Mouse (Mus musculus) frontal cortex, postnatal 10 days (tissue): ENCODE measurements around the gene Tox2.

ENCODE experiments used
- DNase-seq, 2 experiments: peaks; one replicate each; pipeline ENCODE4 v3.0.0; 2022; ENCODE audit warnings: low spot score in 2 of 2, mixed read lengths in 1 of 2

Gene Tox2

GRCm38 (mm10) chr2:163254228-163254627, 51.3 kb downstream of the Tox2 start:
- no peak for DNase-seq

- no peak for DNase-seq
These were observed 53.8 kb downstream of the Tox2 start for GRCm38 (mm10) chr2:163256765-163257164.

- DNase-seq = no peak
These were observed 58.6 kb downstream of the Tox2 start for GRCm38 (mm10) chr2:163261362-163262054.

GRCm38 (mm10) chr2:163262055-163262420, 59.1 kb downstream of the Tox2 start:
- DNase-seq = no peak

GRCm38 (mm10) chr2:163267097-163267496, 64.2 kb downstream of the Tox2 start:
- no peak for DNase-seq

GRCm38 (mm10) chr2:163271581-163272492, 68.9 kb downstream of the Tox2 start:
- no peak for DNase-seq

- DNase-seq = no peak
These were observed 70.9 kb downstream of the Tox2 start for GRCm38 (mm10) chr2:163273815-163274214.

- no peak for DNase-seq
These were observed 73.1 kb downstream of the Tox2 start for GRCm38 (mm10) chr2:163275986-163276385.

GRCm38 (mm10) chr2:163277979-163278378, 75.1 kb downstream of the Tox2 start:
- no peak for DNase-seq

- no peak for DNase-seq
These were observed 77.9 kb downstream of the Tox2 start for GRCm38 (mm10) chr2:163280636-163281322.

GRCm38 (mm10) chr2:163284856-163285255, 81.9 kb downstream of the Tox2 start:
- no peak for DNase-seq

GRCm38 (mm10) chr2:163285335-163285734, 82.4 kb downstream of the Tox2 start:
- no peak for DNase-seq

GRCm38 (mm10) chr2:163285762-163286161, 82.8 kb downstream of the Tox2 start:
- no peak for DNase-seq

GRCm38 (mm10) chr2:163288881-163289379, 86.0 kb downstream of the Tox2 start:
- DNase-seq = peak in 1 of 2 experiments; percentile 22

- DNase-seq = no peak
These were observed 94.2 kb downstream of the Tox2 start for GRCm38 (mm10) chr2:163296999-163297630.

- no peak for DNase-seq
These were observed 97.4 kb downstream of the Tox2 start for GRCm38 (mm10) chr2:163300069-163301060.

- no peak for DNase-seq
These were observed 98.7 kb downstream of the Tox2 start for GRCm38 (mm10) chr2:163301641-163302040.

GRCm38 (mm10) chr2:163303037-163303436, 100.1 kb downstream of the Tox2 start:
- no peak for DNase-seq

GRCm38 (mm10) chr2:163309376-163309775, 106.5 kb downstream of the Tox2 start:
- DNase-seq = peak; percentile 19 to 33

- no peak for DNase-seq
These were observed 107.3 kb downstream of the Tox2 start for GRCm38 (mm10) chr2:163310163-163310688.
